Mouse (Mus musculus): ENCODE data around the gene Ccnd3.

Ccnd3 gene

GRCm38 (mm10) chr17:47512956-47513775, 8.3 kb downstream of the Ccnd3 start:
- DNase-seq (ENCODE audit: low spot score in 2 of 2), result no peak

- no peak for DNase-seq (ENCODE audit: low spot score in 2 of 2)
Measured at GRCm38 (mm10) chr17:47515180-47515844, 10.5 kb downstream of the Ccnd3 start.

- DNase-seq (ENCODE audit: low spot score in 2 of 2), result no peak
Measured at GRCm38 (mm10) chr17:47516232-47516631, 11.4 kb downstream of the Ccnd3 start.

DNA sequence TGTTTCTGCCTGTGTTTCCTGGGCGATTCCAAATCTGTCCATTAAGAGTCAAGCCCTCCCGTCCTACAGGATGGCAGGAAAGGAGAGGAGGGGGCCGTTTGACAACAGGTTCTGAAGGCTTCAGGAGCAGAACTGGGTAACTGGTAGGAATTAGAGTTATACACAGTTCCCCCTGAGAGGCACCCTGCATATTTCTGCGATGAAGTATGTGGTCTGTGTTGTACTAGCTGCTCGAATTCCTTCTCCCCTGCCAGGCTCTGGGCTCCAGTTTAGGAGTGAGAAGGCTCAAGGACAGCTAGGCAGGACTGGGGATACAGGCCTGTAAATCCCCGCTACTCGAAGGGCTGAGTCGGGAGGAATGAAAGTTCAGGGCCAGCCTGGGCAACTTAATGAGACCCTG, 13.4 kb downstream of the Ccnd3 start:
- no peak for DNase-seq (ENCODE audit: low spot score in 2 of 2)

GRCm38 (mm10) chr17:47521551-47522258, 16.9 kb downstream of the Ccnd3 start:
- DNase-seq (ENCODE audit: low spot score in 2 of 2), result peak; percentile 59

- DNase-seq (ENCODE audit: low spot score in 2 of 2), result no peak
Measured at GRCm38 (mm10) chr17:47522536-47522935, 17.7 kb downstream of the Ccnd3 start.

- peak; percentile 44 to 51 for DNase-seq (ENCODE audit: low spot score in 2 of 2)
Measured at GRCm38 (mm10) chr17:47523211-47523682, 18.4 kb downstream of the Ccnd3 start.

- DNase-seq (ENCODE audit: low spot score in 2 of 2), result no peak
Measured at GRCm38 (mm10) chr17:47524055-47524454, 19.2 kb downstream of the Ccnd3 start.

DNA sequence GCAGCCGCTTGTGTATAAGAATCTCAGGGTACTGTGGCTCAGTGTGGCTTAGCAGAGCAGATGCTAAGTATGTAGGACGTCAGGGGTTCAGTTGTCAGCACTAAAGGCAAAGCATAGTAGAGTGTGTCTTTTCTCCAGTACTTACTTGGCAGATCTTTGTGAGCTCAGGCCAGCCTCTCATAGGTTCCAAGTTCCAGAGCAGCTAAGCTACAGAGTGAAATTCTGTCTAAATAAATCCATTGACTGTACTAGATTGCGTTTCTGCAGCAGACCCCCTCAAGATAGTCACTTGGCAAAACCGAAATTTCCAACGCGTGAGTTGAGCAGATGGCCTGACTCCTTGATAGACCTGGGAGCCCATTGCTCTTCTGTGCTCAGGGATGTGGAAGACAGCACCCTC, 20.1 kb downstream of the Ccnd3 start:
- no peak for DNase-seq (ENCODE audit: low spot score in 2 of 2)

- DNase-seq (ENCODE audit: low spot score in 2 of 2), result no peak
Measured at GRCm38 (mm10) chr17:47526856-47527520, 22.1 kb downstream of the Ccnd3 start.

DNA sequence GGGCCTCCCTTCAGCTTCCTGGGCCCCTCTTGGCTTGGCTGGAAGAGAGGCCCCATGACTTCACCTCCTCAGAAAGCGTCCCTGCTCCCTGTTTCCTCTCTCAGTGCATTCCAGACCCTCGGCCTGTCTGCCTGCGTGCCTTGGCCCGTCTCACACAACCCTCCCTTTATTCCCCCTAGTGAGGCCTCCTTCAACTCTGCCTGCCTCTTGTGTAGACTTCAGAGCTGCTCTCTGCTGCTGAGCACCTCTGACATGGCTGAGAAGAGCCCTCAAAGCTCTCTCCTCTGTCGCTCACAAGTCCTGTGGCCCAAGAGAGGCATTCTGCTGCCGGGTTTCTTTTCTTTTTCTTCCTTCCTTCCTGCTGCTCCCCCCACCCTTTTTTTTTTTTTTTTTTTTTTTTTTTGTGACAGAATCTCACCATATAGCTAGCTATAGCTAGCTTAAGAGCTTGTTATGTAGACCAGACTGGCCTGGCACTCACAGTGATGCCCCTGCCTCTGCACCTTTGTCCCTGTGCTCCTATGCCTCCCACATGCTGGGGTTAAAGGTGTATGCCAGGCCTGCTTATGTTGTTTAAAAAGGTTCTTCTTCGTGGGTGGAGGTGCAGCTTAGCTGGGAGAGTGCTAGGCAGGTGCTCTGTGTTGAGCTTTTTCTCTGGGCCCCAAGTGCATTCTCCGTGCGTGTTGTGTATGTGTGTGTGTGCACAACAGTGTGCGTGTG, 22.9 kb downstream of the Ccnd3 start:
- no peak for DNase-seq (ENCODE audit: low spot score in 2 of 2)

- no peak for DNase-seq (ENCODE audit: low spot score in 2 of 2)
Measured at GRCm38 (mm10) chr17:47528919-47529318, 24.1 kb downstream of the Ccnd3 start.

GRCm38 (mm10) chr17:47529595-47529994, 24.7 kb downstream of the Ccnd3 start:
- DNase-seq (ENCODE audit: low spot score in 2 of 2), result no peak

DNA sequence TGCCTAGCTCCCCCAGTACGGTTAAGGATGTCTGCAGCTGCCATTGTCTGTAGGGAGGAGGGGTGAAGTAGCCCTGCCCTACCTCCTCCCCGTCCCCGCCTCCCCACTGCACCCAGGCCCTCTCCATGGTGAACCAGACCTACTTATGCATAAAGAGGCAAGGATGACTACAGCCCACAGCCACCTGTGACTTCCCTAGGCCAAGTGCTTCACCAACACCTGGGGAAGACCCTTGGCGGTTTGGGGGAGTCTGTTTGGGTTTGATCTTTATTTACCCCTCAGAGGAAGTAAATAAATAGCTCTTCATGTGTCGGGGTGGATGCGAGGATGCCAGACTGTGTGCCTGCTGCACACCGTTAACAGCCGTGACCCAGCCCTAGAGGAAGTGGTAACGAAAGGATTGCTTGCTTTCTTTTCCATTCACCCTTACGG, 26.6 kb downstream of the Ccnd3 start:
- no peak for DNase-seq (ENCODE audit: low spot score in 2 of 2)

DNA sequence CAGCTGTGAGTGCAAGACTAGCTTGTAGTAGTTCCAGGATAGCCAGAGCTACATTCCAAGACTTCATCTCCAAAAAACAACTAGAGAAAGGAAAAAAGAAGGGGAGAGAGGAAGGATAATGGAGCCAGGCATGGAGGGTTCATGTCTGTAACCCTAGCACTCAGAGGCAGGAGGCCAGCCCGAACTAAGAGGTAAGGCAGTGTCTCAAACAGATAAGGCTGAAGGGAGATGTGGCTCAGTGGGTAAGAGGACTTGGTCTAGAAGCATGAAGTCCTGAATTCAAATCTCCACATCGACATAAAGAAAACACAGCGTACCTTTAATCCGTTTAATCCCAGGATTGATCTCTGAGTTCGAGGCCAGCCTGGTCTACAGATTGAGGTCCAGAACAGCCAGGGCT, 27.5 kb downstream of the Ccnd3 start:
- DNase-seq (ENCODE audit: low spot score in 2 of 2), result no peak

DNA sequence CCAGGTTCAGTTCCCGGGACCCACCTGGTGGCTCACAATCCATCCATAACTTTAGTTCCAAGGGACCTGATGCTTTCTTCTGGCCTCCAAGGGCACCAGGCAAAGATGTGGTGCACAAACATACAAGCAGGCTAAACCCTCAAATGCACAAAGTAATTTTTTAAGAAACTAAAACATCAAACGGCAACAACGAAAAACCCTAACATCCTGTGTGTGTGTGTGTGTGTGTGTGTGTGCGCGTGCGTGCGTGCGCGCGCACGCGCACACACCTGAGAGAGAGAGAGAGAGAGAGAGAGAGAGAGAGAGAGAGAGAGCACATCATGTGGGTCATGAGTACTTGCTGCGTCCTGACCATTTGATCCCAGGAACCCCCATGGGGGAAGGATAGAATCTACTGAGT, 28.8 kb downstream of the Ccnd3 start:
- DNase-seq (ENCODE audit: low spot score in 2 of 2), result no peak

- peak; percentile 54 to 57 for DNase-seq (ENCODE audit: low spot score in 2 of 2)
Measured at GRCm38 (mm10) chr17:47535812-47536236, 31.0 kb downstream of the Ccnd3 start.

DNA sequence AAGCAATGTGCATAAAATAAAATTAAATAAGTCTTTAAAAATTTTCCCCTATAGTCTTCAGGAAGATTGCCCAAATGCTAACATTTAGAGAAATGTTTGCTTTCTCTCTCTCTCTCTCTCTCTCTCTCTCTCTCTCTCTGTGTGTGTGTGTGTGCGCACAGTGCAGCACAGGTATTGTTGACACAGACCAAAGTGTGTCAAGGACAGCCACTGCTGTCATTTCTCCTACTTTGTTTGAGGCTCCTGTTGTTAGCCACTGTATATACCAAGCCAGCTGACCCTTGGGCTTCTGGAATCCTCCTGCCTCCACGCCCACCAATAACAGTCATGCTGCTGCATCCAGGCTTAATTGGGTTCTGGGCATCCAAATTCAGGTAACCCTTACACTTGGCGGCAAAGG, 33.2 kb downstream of the Ccnd3 start:
- DNase-seq (ENCODE audit: low spot score in 2 of 2), result no peak

DNA sequence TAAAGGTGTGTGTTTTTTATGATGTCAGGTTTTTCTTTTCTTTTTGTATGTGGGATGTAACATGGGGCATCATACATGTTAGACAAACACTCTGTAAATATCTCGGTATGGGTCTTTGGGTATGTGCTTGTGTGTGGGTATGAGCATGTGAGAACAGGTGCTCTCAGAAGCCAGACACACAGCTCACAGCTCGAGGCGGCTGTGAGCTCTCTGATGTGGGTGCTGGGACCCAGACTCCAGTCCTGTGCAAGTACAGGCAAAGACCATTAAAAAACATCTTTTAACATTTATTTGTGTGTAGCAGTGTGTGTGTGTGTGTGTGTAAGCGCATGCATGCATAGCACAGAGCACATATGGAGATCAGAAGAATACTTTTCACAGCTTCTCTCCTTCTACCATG, 34.3 kb downstream of the Ccnd3 start:
- DNase-seq (ENCODE audit: low spot score in 2 of 2), result no peak

DNA sequence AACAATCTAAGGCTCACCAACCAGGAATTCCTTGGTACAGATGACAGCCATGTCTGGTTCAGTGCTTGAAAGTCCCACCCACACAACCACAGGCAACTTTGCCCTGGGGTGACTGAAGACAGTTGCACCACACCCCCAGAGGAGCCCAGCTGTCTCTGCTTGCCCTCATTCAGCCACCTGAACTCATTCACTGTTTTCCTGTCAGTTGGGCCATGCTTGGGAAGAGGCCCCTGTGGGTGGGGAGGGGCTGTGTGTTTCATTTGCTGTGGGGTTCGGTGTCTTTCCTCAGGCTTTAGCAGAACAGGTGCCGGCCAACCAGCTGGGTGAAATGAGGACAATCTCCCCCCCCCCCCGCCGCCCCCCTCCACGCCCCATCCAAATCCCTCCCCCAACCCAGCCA, 37.2 kb downstream of the Ccnd3 start:
- DNase-seq (ENCODE audit: low spot score in 2 of 2), result no peak

DNA sequence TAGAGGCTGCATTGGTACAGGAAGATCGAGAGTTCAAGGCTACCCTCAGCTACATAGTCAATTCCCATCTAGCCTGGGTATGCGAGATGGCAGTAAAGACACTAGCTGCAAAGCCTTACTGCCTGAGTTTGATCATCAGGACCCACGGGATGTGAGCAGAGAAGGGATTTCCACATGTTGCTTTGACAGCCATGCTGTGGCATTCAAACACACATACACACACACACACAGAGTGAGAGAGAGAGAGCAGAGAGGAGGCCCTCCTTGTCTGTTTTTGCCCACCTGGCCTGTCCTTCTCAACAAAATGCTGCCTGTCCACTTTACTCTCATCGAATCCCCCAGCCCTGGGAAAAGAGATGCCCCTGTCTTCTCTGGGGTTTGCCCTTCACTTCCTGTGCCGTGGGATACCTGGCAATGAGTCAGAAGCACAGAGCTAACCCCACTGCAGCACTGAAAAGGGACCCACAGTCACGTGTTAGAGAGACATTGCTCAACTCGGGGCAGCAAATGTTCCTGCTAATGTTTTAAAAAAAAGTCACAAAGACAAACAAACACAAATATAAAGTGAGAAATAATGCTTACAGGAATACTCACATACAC, 38.3 kb downstream of the Ccnd3 start:
- no peak for DNase-seq (ENCODE audit: low spot score in 2 of 2)
